Mouse (Mus musculus) liver, postnatal 0 days (tissue): ENCODE results near the gene Il10ra.

Source experiments
- CTCF ChIP-seq: sonication (generic); IDR thresholded peaks from 2 replicates; pipeline ENCODE4 v1.5.1; 2016; ENCODE audit warnings: antibody characterized with exemption, low read depth
- EP300 ChIP-seq: IDR thresholded peaks from 2 replicates; pipeline ENCODE4 v1.6.1; 2016; ENCODE audit warnings: antibody characterized with exemption, low read depth, mild to moderate bottlenecking

GRCm38 (mm10) chr9:45247536-45247935 lies 21.4 kb downstream of the Il10ra start:
- TF ChIP-seq CTCF (no peak), EP300 (no peak)
